Mouse (Mus musculus) gastrocnemius, postnatal 36 days (tissue): ENCODE data around the gene B4galt1. TPM values are rescaled to one million over a fixed set of nuclear protein-coding genes. Genes with fewer than 3 reads are reported as not detected.

ENCODE experiments used
- DNase-seq, 2 experiments: peaks; one replicate each; pipeline ENCODE4 v3.0.0; 2022
- intact Hi-C: fragments of 180-260 bp; cut with DNase I; formaldehyde crosslinking; loops from one replicate; pipeline ENCODE4 v1.15.1; 2025
- total RNA-seq, 2 experiments: library from RNA; stranded (reverse); gene quantifications; 2 replicates each; pipeline ENCODE4 v1.2.3; 2021

B4galt1 gene
- total RNA-seq, 2 experiments from 2014 or later, result 28.1 to 29.9 TPM

DNA sequence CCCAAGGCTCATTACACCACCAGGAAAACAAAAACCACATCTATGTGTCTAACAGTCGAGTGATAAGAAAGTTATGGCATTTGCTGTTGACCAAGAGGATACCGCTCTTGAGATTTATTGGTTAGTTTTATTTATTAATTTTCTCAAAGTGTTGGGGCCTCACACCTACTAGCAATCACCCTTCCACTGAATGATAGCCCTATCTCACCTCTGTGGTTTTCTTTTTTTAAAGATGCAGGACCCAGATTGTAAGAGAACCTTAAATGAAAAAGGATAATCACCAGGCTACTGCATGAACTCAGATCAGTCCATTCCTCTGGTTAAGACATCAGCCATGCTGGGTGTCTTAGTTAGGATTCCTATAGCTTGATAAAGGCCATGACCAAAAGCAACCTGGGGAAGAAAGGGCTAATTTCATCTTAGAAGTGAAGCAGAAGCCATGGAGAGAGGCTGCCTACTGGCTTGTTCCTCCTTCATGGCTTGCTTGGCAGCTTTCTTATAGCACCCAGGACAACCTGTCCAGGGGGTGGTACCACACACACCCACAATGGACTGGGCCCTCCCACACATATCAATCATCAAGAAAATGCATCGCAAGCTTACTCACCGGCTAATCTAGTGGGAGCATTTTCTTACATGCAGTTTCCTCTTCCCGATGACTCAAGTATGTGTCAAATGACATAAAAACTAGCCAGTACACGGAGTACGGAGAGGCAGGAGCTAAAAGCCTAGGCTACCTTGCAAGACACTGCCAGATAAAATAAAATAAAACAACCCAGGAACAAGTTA lies 7.5 kb downstream of the B4galt1 start:
- intact Hi-C loops, result no loop called here

DNA sequence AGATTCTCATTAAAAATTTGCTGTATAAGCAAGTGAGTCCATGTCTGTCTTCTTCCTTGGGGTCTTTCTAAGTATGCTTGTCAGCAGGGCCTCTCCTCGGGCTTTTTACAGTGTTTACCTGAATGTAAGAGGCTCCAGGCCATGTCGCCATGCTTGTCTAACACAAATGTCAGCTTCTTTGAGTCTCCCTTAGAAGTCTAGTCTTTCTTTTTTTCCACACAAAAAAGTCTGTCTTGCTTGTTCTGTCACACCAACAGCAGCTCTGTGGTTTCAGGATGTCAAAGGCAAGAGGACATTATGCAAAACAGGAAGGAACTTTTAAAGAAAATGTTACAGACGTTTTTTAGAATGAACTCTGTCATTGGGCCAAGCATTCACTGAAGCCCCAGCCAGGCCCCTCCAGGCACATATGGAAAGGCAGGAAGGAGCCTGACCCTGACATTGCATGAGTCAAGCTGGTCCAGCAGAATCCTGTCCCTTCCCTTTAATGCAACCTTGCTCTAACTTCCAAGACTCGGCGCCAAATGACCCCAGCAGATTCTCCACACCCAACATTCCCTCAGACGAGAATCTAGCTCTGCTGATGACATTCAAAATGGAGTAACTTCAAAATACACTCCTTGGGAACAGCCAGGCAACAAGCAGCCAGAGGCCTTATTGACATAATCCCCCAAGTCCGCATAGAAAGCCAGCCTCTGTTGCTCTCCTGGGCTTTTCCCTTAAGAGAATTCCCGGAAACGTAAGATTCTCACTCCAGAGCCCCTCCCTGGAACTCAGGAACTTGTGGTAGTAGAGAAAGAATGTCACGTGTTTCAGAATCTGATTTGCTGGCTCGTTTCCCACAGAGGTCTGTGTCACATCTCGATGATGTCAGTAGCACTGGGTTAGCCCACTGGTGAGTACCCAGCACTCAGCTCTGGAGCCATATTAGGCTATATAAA lies 8.7 kb downstream of the B4galt1 start:
- peak in 1 of 2 experiments; percentile 47 for DNase-seq
- intact Hi-C loops, result no loop called here

More for the DNA sequence above, 7.5 kb downstream of the B4galt1 start:
- no peak for DNase-seq

DNA sequence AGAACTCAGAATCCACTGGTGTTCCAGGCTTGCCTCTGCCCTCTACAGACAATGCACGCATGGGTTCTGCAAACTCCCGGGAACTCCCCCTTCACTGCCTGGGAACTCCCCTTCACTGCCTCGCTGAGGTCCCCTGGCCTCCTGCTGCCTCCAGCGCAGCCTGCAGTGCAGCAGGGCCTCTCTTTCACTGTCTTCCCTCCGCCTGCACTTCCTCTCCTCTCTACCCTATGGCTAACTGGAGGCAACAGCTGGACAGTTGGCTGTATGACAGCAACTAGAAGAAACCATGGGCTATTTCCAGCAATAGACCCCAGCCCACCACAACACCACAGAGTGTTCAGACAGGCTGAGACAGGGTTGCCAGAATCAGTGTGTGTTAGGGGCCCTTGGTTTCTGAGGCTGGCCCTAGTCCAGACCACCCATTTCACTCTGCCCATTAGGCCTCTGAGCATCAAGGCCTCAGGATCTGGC lies 9.5 kb downstream of the B4galt1 start:
- intact Hi-C loops, result no loop called here
- DNase-seq, result no peak

DNA sequence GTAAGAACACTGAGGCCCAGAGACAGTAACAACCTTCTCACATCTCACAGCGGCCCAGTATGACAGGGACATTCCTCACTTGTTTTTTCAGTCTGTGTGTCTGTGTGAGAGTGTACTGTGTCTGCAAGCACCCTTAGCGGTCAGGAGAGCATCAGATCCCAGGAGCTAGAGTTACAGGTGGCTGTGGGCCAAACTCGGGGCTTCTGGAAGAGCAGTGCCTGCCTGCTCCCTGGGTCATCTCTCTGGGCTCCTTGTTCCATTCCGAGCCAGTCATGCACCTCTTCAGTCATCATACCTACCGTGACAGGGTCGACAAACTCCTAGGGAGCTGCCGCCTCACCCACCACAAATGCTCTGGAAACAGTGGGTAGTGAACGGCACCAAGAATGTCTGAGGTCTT lies 10.1 kb downstream of the B4galt1 start:
- peak; percentile 45 to 71 for DNase-seq
- intact Hi-C loops, result no loop called here

DNA sequence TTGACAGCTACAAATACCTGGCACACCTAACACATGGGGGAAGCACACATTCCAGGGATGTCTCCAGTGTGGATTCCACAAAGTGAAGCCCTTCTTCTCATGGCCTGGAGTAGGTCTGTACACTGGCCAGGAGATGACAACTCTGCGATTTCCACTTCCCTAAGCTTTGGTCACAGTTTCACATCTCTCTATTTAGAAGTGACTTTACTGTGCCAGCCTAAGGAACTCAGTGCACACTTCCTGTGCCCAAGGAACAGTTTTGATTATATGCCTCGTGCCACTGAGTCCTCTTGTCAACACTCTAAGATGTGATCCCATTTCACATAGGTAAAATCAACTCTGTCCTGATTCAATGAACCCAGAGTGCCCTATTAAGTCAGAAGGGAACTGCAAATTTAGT lies 13.4 kb downstream of the B4galt1 start:
- no peak for DNase-seq

DNA sequence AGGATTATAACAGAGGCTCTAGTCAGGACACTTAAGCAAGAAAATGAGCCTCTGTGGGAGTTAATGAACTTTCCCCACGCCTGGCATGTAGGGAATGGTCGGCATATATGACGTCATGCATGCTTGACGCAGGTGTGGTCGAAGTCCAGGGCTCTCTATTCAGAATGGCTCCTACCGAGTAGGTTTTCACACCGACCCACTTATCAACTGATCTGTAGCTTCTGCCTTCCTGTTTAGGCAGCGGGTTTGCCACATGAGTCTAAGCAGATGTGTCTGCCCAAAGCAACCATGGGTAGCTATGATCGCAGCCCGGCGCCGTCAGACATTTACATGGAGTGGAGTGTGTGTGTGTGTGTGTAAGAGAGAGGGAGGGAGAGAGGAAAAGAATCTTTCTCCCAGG lies 14.6 kb downstream of the B4galt1 start:
- intact Hi-C loops, result no loop called here
- DNase-seq, result no peak

More for the DNA sequence above, 13.4 kb downstream of the B4galt1 start:
- intact Hi-C loops, result no loop called here

DNA sequence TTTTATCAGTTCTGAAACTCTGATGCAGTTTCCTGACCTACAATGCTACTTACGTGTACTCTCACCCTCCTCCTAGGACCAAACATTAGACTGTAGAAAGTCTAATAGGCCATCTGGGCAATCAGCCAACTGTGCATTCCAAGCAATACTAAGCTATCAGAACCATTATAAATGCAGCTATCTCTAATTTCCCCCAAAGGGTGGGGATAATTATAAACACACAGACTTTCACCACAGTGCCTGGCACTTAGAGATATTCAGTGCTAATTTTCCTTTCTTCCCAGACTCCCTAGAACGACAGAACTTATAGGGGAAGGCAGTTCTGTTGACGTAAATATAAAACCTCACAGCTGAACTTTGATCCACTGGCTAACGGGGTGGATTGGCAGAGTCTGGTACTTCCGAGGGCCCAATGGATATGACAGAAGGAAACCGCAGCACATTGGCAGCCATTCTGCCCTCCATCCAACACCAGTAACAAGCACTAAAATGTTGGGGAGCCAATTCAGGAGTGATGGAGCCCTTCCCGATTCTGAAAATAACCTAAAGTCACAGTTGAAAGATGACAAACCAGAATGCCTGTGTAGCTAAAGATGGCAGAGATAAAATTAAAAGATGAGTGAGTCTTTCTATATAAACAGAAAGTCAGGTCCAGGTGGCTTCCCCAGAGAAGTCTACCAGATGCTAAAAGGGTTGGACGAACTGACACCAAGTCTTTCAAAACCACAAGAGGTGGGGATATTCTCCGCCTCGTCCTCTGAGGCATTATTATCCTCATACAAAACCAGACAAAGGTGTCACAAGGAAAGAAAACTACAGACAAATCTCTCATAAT lies 16.1 kb downstream of the B4galt1 start:
- intact Hi-C loops, result no loop called here
- no peak for DNase-seq

DNA sequence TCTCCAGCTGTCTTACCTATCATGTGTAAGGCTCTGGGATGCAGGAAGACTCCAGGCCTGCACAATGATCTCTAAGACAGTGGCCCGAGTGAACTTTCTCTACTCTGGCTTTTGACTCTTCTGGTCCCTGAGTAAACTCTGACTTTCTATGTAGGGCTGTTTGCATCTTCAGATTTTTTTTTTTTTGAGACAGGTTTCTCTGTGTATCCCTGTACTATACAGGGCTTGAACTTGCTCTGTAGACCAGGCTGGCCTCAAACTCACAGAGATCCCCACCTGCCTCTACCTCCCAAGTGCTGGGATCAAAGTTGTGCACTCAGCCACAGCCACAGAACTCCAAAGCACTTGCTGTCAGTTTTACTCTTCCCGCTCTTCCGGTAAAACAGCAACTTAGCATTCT lies 16.8 kb downstream of the B4galt1 start:
- no peak for DNase-seq
- intact Hi-C loops, result no loop called here

DNA sequence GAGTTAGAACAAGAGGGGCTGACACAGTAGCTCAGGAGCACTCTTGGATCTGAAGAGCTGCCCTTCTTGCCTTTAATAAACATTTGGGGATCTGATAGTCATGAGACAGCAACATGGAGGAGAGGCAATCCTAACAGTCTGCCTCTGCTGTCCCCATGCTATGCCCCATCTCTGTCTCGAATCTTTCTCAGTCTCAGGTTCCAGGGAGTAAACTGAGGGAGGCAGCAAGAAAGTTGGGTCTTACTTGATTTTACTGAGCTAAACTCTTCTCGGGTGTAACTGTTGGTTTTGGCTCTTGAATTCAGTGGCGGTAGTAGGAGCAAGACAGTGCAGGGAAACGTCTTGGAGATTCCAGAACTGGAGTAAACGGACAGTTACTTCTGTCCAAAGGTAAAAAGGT lies 18.9 kb downstream of the B4galt1 start:
- intact Hi-C loops, result no loop called here
- DNase-seq, result no peak

DNA sequence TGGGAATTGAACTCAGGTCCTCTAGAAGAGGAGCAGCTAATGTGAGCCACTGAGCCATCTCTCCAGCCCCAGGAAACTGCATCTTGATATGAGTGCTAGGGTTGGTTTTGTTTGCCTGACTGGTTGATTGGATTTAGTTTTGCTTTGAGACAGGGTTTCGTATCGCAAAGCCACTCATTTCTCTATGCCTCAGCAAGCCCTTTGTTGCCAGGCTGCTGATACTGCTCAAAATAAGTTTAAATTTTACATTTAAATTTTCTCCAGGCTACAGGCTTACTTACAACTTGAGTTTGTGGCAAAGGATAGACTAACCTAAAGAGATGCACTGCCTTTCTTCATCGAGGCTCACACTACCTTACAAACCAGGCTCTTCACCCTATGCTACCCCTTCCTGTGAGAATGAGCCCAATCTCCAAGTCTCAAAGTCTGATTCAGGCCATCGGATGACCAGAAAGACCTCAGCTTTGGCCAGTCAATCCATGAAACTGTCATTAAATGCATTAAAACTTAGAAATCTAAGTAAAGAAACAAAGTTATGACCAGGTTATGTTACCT lies 19.5 kb downstream of the B4galt1 start:
- intact Hi-C loops, result no loop called here
- DNase-seq, result no peak

DNA sequence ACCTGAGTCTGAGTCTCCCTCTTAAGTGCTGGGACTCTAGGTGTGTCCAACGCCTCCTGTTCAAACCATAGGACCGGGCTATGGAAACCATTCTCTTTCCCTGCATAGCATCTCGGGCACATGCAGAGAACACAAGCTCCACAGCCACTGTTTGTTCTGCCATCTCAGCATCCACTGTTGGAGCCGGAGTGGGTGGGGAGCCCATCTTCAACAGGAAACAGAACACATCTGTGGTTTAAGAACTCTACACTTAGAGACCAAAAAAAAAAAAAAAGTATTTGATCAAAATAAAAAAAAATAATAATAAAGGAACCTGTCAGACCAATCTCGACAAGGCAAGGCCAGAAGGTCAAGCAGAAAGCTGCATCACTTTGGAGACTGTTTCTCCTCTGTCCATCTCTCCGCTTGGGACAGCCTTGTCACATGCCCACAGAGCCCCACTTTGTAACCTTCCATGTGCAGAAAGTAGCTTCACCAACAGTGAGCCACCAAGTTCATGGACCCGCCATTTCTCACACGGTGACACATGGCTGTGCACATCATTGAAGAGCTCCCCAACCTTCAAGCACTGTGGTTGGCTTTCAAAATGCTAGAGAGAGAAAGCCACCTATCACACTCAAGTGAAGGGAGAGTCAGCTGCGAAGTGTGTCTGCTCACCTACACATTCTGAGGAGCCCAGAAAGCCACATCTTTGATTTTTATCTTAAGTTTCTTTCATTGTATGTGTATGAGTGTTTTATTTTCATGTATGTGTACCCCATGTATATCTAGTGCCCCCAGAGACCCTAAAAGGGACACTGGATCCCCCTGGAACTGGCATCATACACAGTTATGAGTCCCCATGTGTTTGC lies 20.2 kb downstream of the B4galt1 start:
- intact Hi-C loops, result no loop called here
- DNase-seq, result no peak

DNA sequence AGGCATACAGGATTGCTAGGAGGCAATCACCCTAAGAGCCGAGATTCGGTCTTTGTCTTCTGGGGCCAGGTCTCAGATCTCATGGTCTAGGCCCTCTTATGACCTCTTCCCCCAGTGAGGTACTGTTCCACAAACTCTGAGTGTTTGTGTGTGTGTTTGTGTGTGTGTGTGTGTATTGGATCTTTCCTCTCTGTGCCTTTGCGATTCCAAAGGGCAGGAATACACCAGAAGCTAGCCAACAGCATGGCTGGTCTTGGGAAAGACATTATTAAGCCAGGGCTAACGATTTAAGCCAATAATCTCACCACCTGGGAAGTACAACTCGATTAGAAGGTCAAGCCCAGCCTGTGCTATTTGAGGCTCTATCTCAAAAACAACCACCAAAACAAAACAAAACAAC lies 23.3 kb downstream of the B4galt1 start:
- intact Hi-C loops, result no loop called here
- no peak for DNase-seq

DNA sequence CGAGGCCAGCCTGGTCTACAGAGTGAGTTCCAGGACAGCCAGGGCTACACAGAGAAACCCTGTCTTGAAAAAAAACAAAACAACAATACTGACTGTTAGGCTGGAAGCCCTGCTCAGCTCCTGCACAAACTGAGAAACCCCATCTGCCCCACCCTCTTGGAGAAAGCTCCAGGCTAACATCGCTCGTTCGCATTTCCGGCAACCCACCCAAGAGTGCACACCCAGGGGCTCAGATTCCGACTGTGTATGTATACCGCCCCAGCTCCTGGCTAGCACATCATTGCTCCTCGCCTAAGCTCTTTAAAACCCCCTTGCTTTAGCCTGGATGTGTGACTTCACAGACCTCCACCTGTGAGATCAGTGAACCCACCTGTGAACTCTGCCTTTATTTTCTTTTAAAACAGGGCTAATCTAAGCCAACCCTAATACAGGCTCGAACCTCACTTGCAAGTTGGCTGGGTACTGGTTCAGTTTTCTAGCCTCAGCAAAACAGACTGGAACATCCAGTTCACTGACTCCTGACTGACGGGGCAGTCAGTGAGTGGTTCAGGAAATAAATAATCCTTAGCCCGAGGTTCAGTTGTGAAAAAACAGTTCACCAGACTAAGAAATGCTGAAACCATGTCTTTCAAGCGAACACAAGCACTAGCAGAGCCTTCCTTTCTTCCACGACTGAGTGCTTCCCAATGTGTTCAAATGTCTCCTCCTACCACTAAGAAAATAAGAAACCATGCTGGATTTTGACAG lies 24.0 kb downstream of the B4galt1 start:
- no peak for DNase-seq
- intact Hi-C loops, result no loop called here

DNA sequence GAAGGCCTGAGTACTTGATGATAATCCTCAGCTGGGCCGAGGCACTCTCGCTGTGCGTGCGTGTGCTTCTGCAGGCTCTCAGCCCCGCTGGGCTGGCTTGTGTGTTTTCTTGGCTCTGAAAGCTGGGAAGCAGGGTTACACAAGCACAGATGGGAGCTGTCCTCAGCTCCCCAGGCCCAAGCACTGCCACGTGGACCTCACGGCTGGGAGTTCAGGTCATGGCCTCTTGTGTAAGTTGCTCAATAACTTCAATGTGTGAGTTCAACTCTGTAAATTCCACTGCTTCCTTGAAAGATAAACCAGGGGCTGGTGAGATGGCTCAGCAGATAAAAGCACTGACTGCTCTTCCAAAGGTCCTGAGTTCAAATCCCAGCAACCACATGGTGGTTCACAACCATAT lies 24.9 kb downstream of the B4galt1 start:
- peak; percentile 51 to 70 for DNase-seq
- intact Hi-C loops, result no loop called here

DNA sequence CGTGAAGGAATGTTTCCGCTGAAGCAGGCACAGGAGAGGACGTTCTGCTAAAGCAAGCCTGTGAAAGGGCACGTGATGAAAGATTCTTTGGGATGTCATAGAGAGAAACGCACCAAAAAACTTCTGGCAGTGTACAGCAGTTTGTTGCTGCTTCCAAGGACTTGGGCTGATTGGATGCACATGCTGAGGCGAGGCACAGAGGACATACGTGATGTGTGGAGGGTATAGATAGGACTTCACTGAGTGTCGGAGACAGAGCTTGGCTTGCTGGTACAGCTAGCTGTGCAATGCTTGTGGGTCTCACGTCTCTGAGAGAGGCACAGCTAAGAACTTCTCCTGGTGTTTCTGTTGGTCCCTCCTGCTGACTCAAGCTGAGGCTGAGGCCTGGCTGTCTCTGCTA lies 25.9 kb downstream of the B4galt1 start:
- no peak for DNase-seq
- intact Hi-C loops, result no loop called here

DNA sequence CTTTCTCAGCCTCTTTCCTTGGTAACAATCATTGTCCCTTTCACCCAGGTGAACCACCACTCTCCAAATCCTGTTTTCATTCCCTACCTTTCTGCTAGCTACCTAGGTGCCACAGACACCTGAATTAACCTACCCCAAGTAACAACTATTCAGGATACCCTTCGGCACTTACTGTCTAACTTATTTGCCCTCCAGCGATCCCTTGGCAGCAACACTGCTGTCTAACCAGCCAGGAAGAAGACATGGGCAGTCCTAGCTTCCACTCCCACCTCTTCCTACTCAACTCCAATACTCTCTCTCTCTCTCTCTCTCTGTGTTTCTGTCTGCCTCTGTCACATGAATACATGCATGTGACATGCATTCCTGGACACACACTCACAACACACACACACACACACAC lies 27.0 kb downstream of the B4galt1 start:
- intact Hi-C loops, result no loop called here
- no peak for DNase-seq

DNA sequence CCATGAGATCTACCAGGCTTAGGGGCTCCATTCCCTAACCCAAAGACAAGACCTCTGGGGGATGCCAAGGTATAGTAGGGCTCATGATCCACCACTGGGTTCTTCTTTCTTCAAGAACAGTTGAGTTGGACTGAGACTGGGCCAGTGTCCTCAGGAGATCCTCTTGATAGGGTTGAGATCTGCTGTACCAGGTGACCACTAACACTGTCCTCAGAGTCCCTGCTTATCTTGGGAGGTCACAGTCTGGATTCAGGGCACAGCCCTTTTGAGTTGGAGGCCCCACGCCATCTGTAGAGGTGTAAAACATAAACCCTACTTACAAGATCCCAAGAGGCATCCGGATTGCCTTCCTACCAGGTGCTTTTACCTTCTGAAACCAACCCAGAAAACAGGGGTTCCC lies 27.8 kb downstream of the B4galt1 start:
- intact Hi-C loops, result no loop called here
- DNase-seq, result no peak

DNA sequence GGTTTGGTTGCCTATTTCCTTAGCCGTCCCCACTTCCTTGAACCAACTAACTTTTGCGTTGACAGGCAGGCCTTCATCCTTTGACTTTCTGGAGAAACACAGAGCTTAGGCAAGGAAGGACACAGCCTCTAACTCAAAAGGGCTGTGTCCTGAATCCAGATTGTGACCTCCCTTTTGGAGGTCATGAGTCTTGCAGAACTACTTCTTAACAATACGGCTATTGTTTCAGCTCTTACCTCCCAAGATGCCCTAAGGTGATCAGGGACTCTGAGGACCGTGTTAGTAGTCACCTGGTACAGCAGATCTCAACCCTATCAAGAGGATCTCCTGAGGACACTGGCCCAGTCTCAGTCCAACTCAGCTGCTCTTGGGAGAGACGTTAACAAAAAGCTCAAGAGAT lies 28.7 kb downstream of the B4galt1 start:
- intact Hi-C loops, result no loop called here
- DNase-seq, result no peak

DNA sequence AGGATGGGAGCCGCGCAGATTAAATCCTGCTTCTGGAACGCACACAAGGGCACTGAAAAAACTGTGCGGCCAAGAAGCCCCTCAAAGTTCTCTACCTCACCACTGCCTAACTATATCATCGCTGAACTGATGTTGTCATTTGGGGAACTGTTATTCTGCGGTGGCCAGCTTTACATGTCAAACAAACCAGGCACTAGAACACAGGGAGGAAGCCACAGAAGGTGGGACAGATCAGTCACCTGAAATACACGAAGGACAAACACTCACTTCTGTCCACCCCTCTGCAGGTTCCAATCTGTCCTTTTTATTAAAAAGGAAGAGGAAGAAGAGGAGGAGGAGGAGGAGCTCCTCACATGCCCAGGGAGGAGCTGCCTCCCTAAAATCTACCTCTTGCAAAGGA lies 29.3 kb downstream of the B4galt1 start:
- intact Hi-C loops, result no loop called here
- DNase-seq, result no peak
